Comparison of ENCODE assay signal across 28 mouse cellular contexts in genomic region chr14:54203776-54204175, GRCm38 (mm10). TPM values are rescaled to one million over a fixed set of nuclear protein-coding genes. Genes with fewer than 3 reads are reported as not detected.
DNase-seq lines count a peak whose midpoint lies in the region; ATAC-seq and TF ChIP-seq lines count a peak whose summit lies in the region.
"Had no signal": no experiment of that assay in that cellular context is flagged by ENCODE, and none has a peak within 500 bp of the region (broad histone marks: within the 10 kb centered on the region; RNA-seq: fewer than 3 reads in every experiment).

No protein-coding gene starts in this region.

- TF ChIP-seq POLR2A in MEL (IDR thresholded peaks at IDR 0.05; ENCODE audit: control insufficient read depth in 1 of 2, insufficient read depth in 1 of 2, low read depth in 1 of 2, low read length in 2 of 2, poor library complexity in 1 of 2): no peak

- no peak for TF ChIP-seq EP300 in MEL (IDR thresholded peaks at IDR 0.05; ENCODE audit: low read depth in 1 of 2, low read length in 2 of 2)
- no peak for TF ChIP-seq EP300 in liver, postnatal 0 days (IDR thresholded peaks at IDR 0.05; ENCODE audit: low read depth)

- WGBS in liver, embryonic 11.5 days: 88% methylated on average over 10 of the region's 10 CpGs
- WGBS in liver, embryonic 12.5 days (ENCODE audit: insufficient replicate concordance): 86% methylated on average over 10 of the region's 10 CpGs
- 90% methylated on average over 10 of the region's 10 CpGs for WGBS in liver, postnatal 0 days (ENCODE audit: insufficient replicate concordance)
- WGBS in embryonic facial prominence, embryonic 10.5 days: 90% methylated on average over 10 of the region's 10 CpGs

- no peaks in the 10 kb centered on the region for H3K36me3 ChIP-seq in liver, embryonic 11.5 days (ENCODE audit: control insufficient read depth, insufficient read depth, low read length)
- H3K36me3 ChIP-seq in MEL (ENCODE audit: control insufficient read depth in 1 of 2, insufficient read depth in 2 of 2, low read length in 2 of 2): peaks cover 0 to 14% of the 10 kb centered on the region in 2 experiments; a peak in 2 of 4 replicates
- H3K36me3 ChIP-seq in liver, embryonic 12.5 days: no peaks in the 10 kb centered on the region
- H3K36me3 ChIP-seq in liver, postnatal 0 days (replicated peaks; ENCODE audit: insufficient read depth, low read length): no peaks in the 10 kb centered on the region
- H3K36me3 ChIP-seq in embryonic facial prominence, embryonic 10.5 days (replicated peaks): no peaks in the 10 kb centered on the region
- H3K36me3 ChIP-seq: heart, embryonic 15.5 days; hindbrain, embryonic 15.5 days; limb, embryonic 12.5 days; midbrain, embryonic 13.5 days had no signal

- DNase-seq in liver, embryonic 11.5 days (ENCODE audit: low spot score): no peak
- no peak for DNase-seq in liver
- no peak for DNase-seq in MEL (ENCODE audit: low read depth, low spot score)
- no peak for DNase-seq in liver, postnatal 0 days
- DNase-seq in layer of hippocampus, postnatal 10 days (ENCODE audit: low spot score in 2 of 2): no peak
- no peak for DNase-seq in embryonic facial prominence, embryonic 10.5 days (ENCODE audit: low spot score)
- DNase-seq in heart, postnatal 36 days: no peak
- DNase-seq: adrenal gland, postnatal 14 days; cerebellum, adult 11-12 months; cerebellum, adult 9-11 months; gastrocnemius, postnatal 14 days; kidney, adult 9 months; kidney, postnatal 14 days; lung, adult 18-20 months; lung, postnatal 4 days; right cerebral cortex, postnatal 25 days; thymus, adult 18-20 months; thymus, postnatal 4 days had no signal

- ATAC-seq in liver, embryonic 11.5 days (replicated peaks; ENCODE audit: low FRiP score): no peak
- 0 out of 2 replicates have a peak, but pooled peaks have one; percentile 34 for ATAC-seq in liver, embryonic 12.5 days
- no peak for ATAC-seq in liver, postnatal 0 days
- ATAC-seq: forebrain, embryonic 13.5 days; intestine, embryonic 16.5 days; lung, postnatal 0 days; midbrain, embryonic 13.5 days had no signal

- H3K9me3 ChIP-seq in liver, embryonic 11.5 days (ENCODE audit: control insufficient read depth, low read length): no peaks in the 10 kb centered on the region
- H3K9me3 ChIP-seq in MEL (replicated peaks; ENCODE audit: insufficient read depth, low read length): no peaks in the 10 kb centered on the region
- H3K9me3 ChIP-seq in liver, embryonic 12.5 days (replicated peaks): no peaks in the 10 kb centered on the region
- H3K9me3 ChIP-seq in liver, postnatal 0 days (ENCODE audit: low read length): no peaks in the 10 kb centered on the region
- no peaks in the 10 kb centered on the region for H3K9me3 ChIP-seq in embryonic facial prominence, embryonic 10.5 days
- H3K9me3 ChIP-seq: forebrain, embryonic 13.5 days; heart, embryonic 15.5 days; hindbrain, embryonic 15.5 days; limb, embryonic 12.5 days; megakaryocyte, embryonic 14.5 days; midbrain, embryonic 13.5 days had no signal

- no peak overlapping the region for H3K9ac ChIP-seq in liver, embryonic 11.5 days (ENCODE audit: low read depth, low read length)
- H3K9ac ChIP-seq in MEL (ENCODE audit: control insufficient read depth, low read depth, low read length, poor library complexity, severe bottlenecking): no peak overlapping the region
- 0 out of 2 replicates have a peak overlapping the region, but pooled peaks have one; percentile 3 for H3K9ac ChIP-seq in liver, embryonic 12.5 days
- H3K9ac ChIP-seq in liver, postnatal 0 days (replicated peaks): no peak overlapping the region
- H3K9ac ChIP-seq: forebrain, embryonic 13.5 days; heart, embryonic 15.5 days; hindbrain, embryonic 15.5 days; limb, embryonic 12.5 days; midbrain, embryonic 13.5 days had no signal

- TF ChIP-seq RAD21 in MEL (IDR thresholded peaks at IDR 0.05; ENCODE audit: low read depth, low read length): no peak

- peaks cover 19% of the 10 kb centered on the region for H3K4me1 ChIP-seq in liver, embryonic 11.5 days (replicated peaks; ENCODE audit: control insufficient read depth, insufficient read depth, low read length)
- peaks cover 13 to 17% of the 10 kb centered on the region in 2 experiments for H3K4me1 ChIP-seq in MEL (ENCODE audit: control insufficient read depth in 1 of 2, insufficient read depth in 2 of 2, low read length in 2 of 2)
- H3K4me1 ChIP-seq in liver, embryonic 12.5 days: peaks cover 61% of the 10 kb centered on the region
- H3K4me1 ChIP-seq in liver, postnatal 0 days (ENCODE audit: insufficient read depth): peaks cover 15% of the 10 kb centered on the region
- no peaks in the 10 kb centered on the region for H3K4me1 ChIP-seq in embryonic facial prominence, embryonic 10.5 days
- H3K4me1 ChIP-seq: forebrain, embryonic 13.5 days; hindbrain, embryonic 15.5 days; limb, embryonic 12.5 days had no signal

- intact Hi-C loops in heart, postnatal 36 days (cut with DNase I): no loop called here

- no peak for TF ChIP-seq CTCF in MEL (IDR thresholded peaks at IDR 0.05 in 2 of 3, conservative IDR thresholded peaks at IDR 0.05 in 1 of 3; ENCODE audit: control insufficient read depth in 1 of 3, insufficient read depth in 1 of 3, low read depth in 2 of 3, low read length in 3 of 3, poor library complexity in 1 of 3, severe bottlenecking in 1 of 3)
- TF ChIP-seq CTCF in liver, postnatal 0 days (IDR thresholded peaks at IDR 0.05; ENCODE audit: low read depth): no peak

- H3K4me2 ChIP-seq in liver, embryonic 11.5 days: peak overlapping the region; percentile 29; the same call in 1 of the 2 replicates
- H3K4me2 ChIP-seq in liver, embryonic 12.5 days: peak overlapping the region; percentile 57
- peak overlapping the region; percentile 38 for H3K4me2 ChIP-seq in liver, postnatal 0 days (ENCODE audit: low read depth, low read length)
- H3K4me2 ChIP-seq: forebrain, embryonic 13.5 days; heart, embryonic 15.5 days; hindbrain, embryonic 15.5 days; limb, embryonic 12.5 days; midbrain, embryonic 13.5 days had no signal

- H3K79me2 ChIP-seq in MEL (ENCODE audit: control insufficient read depth, insufficient read depth, low read length, poor library complexity): no peaks in the 10 kb centered on the region

- H3K27ac ChIP-seq in liver, embryonic 11.5 days (ENCODE audit: low read depth, low read length): no peak overlapping the region
- H3K27ac ChIP-seq in MEL (ENCODE audit: control insufficient read depth, low read depth, low read length): peak overlapping the region; percentile 12; the same call in 1 of the 2 replicates
- H3K27ac ChIP-seq in liver, embryonic 12.5 days: peak overlapping the region; percentile 61
- H3K27ac ChIP-seq in liver, postnatal 0 days (ENCODE audit: low read depth): no peak overlapping the region
- H3K27ac ChIP-seq in embryonic facial prominence, embryonic 10.5 days (replicated peaks): no peak overlapping the region
- H3K27ac ChIP-seq: forebrain, embryonic 13.5 days; heart, embryonic 15.5 days; hindbrain, embryonic 15.5 days; limb, embryonic 12.5 days; midbrain, embryonic 13.5 days; stomach, postnatal 0 days had no signal

- no peaks in the 10 kb centered on the region for H3K27me3 ChIP-seq in liver, embryonic 11.5 days (replicated peaks; ENCODE audit: control insufficient read depth, insufficient read depth, low read length)
- no peaks in the 10 kb centered on the region for H3K27me3 ChIP-seq in MEL (ENCODE audit: control insufficient read depth in 1 of 2, insufficient read depth in 2 of 2, low read length in 2 of 2)
- H3K27me3 ChIP-seq in liver, embryonic 12.5 days (replicated peaks): 0 out of 2 replicates have a peak, but pooled peaks cover 12% of the 10 kb centered on the region
- no peaks in the 10 kb centered on the region for H3K27me3 ChIP-seq in liver, postnatal 0 days (ENCODE audit: insufficient read depth, low read length)
- no peaks in the 10 kb centered on the region for H3K27me3 ChIP-seq in embryonic facial prominence, embryonic 10.5 days (replicated peaks; ENCODE audit: low read depth, poor library complexity, severe bottlenecking)
- H3K27me3 ChIP-seq: forebrain, embryonic 13.5 days; heart, embryonic 15.5 days; hindbrain, embryonic 15.5 days; limb, embryonic 12.5 days; midbrain, embryonic 13.5 days had no signal

- no peak overlapping the region for H3K4me3 ChIP-seq in liver, embryonic 11.5 days (ENCODE audit: low read depth, low read length)
- peak overlapping the region in 1 of 2 experiments; percentile 8; a peak in 1 of 4 replicates for H3K4me3 ChIP-seq in MEL (ENCODE audit: control insufficient read depth in 1 of 2, insufficient read depth in 1 of 2, low read depth in 2 of 2, low read length in 2 of 2)
- no peak overlapping the region for H3K4me3 ChIP-seq in liver, embryonic 12.5 days
- H3K4me3 ChIP-seq in liver, postnatal 0 days (ENCODE audit: low read depth, low read length): no peak overlapping the region
- no peak overlapping the region for H3K4me3 ChIP-seq in embryonic facial prominence, embryonic 10.5 days
- H3K4me3 ChIP-seq: forebrain, embryonic 13.5 days; heart, embryonic 15.5 days; hindbrain, embryonic 15.5 days; limb, embryonic 12.5 days; megakaryocyte, embryonic 14.5 days; midbrain, embryonic 13.5 days had no signal

TF ChIP-seq in MEL, 35 proteins besides CTCF, POLR2A, EP300 and RAD21 (continues in another document):
- no peak for TF ChIP-seq TBP (IDR thresholded peaks at IDR 0.05; ENCODE audit: low read depth, low read length)

RNA-seq across cellular contexts. Expression of gene Dad1, which starts 50.1 kb away (rescaled TPM):
- polyA plus RNA-seq in liver, embryonic 11.5 days (2014; fragmentation: Nextera tagmentation; extraction: Ambion mirVana): 309 and 312 TPM in 2 replicates
- 172 and 186 TPM in 2 replicates for total RNA-seq in MEL (2012; rRNA removed)
- 100 to 1,000 TPM in 1 of 2 experiments, not detected in 1; 320 TPM for polyA plus RNA-seq in MEL (2012; ENCODE audit: insufficient read depth in 1 of 2, insufficient read length in 2 of 2, low read depth in 1 of 2, low replicate concordance in 2 of 2, missing spikeins in 1 of 2)
- polyA plus RNA-seq in liver, embryonic 12.5 days (2016; fragmentation: Nextera tagmentation; extraction: Ambion mirVana): 234 and 237 TPM in 2 replicates
- polyA plus RNA-seq in liver, postnatal 0 days (2015; fragmentation: Nextera tagmentation; extraction: Ambion mirVana): 226 and 229 TPM in 2 replicates
- 100 to 1,000 TPM; 127 TPM for total RNA-seq in layer of hippocampus, postnatal 10 days (2021)
- polyA plus RNA-seq in embryonic facial prominence, embryonic 10.5 days (2016; fragmentation: Nextera tagmentation; extraction: Ambion mirVana): 229 and 238 TPM in 2 replicates
- 100 to 1,000 TPM in 1 of 2 experiments, 10 to 100 TPM in 1; 96.6 to 101 TPM for total RNA-seq in heart, postnatal 36 days (2021)

RNA-seq across cellular contexts. Expression of gene Abhd4, which starts 50.2 kb away (rescaled TPM):
- polyA plus RNA-seq in liver, embryonic 11.5 days (2014; fragmentation: Nextera tagmentation; extraction: Ambion mirVana): 27.6 and 28.2 TPM in 2 replicates
- 13.1 and 13.2 TPM in 2 replicates for total RNA-seq in MEL (2012; rRNA removed)
- polyA plus RNA-seq in MEL (2012; ENCODE audit: insufficient read depth in 1 of 2, insufficient read length in 2 of 2, low read depth in 1 of 2, low replicate concordance in 2 of 2, missing spikeins in 1 of 2): 10 to 100 TPM in 1 of 2 experiments, not detected in 1; 32.0 TPM
- 18.8 and 22.0 TPM in 2 replicates for polyA plus RNA-seq in liver, embryonic 12.5 days (2016; fragmentation: Nextera tagmentation; extraction: Ambion mirVana)
- 15.9 and 17.1 TPM in 2 replicates for polyA plus RNA-seq in liver, postnatal 0 days (2015; fragmentation: Nextera tagmentation; extraction: Ambion mirVana)
- total RNA-seq in layer of hippocampus, postnatal 10 days (2021): 10 to 100 TPM; 45.1 to 49.8 TPM
- polyA plus RNA-seq in embryonic facial prominence, embryonic 10.5 days (2016; fragmentation: Nextera tagmentation; extraction: Ambion mirVana): 37.3 and 39.9 TPM in 2 replicates
- 10 to 100 TPM; 52.2 to 59.7 TPM for total RNA-seq in heart, postnatal 36 days (2021)

Comparison
In these comparisons a context has a peak if more than half of its experiments do, and no peak if none do; other contexts are left out.
1. H3K27ac ChIP-seq: peak in MEL (single experiment) and liver, embryonic 12.5 days (single experiment); none in liver, embryonic 11.5 days (single experiment), liver, postnatal 0 days (single experiment) and embryonic facial prominence, embryonic 10.5 days (single experiment).
2. Peak in every context shown above with its lines, with median percentiles within 50 percentile points of each other: H3K4me2 ChIP-seq.